In genomic region chr3:142438630-142439029, GRCm38 (mm10) we compare ENCODE assay signal across 2 mouse cellular contexts. TPM values are rescaled to one million over a fixed set of nuclear protein-coding genes. Genes with fewer than 3 reads are reported as not detected.
"Had no signal": no experiment of that assay in that cellular context is flagged by ENCODE, and none has a peak within 500 bp of the region (broad histone marks: within the 10 kb centered on the region; RNA-seq: fewer than 3 reads in every experiment).

No protein-coding gene starts in this region.

RNA-seq across cellular contexts. Expression of gene Gbp5, which starts 55.1 kb away (rescaled TPM):
- polyA plus RNA-seq: limb, embryonic 11.5 days; limb, embryonic 15.5 days had no signal
